Comparison of ENCODE assay signal across 18 mouse cellular contexts in genomic region chr10:59614141-59614540, GRCm38 (mm10). TPM values are rescaled to one million over a fixed set of nuclear protein-coding genes. Genes with fewer than 3 reads are reported as not detected.
DNase-seq lines count a peak whose midpoint lies in the region; ATAC-seq and TF ChIP-seq lines count a peak whose summit lies in the region.
"Had no signal": no experiment of that assay in that cellular context is flagged by ENCODE, and none has a peak within 500 bp of the region (broad histone marks: within the 10 kb centered on the region; RNA-seq: fewer than 3 reads in every experiment).

No protein-coding gene starts in this region.

- peak; percentile 59; the same call in 1 of the 2 replicates for TF ChIP-seq CTCF in cerebellum, adult 2 months (IDR thresholded peaks at IDR 0.05; ENCODE audit: borderline replicate concordance, insufficient read depth, low read depth, low read length)

- intact Hi-C loops in left cerebral cortex, postnatal 4 days (cut with DNase I), result loop anchor here (10.0 kb wide), 2 partner anchors 201 to 251 kb away; no protein-coding TSS in a partner anchor
- intact Hi-C loops in left cerebral cortex, postnatal 36 days (cut with DNase I), result loop anchor here (2.0 to 10.0 kb wide), 2 partner anchors 89 to 251 kb away; partner anchors contain the start of gene Micu1

- no peak for DNase-seq in forebrain, embryonic 11.5 days (ENCODE audit: low spot score)
- peak; percentile 26 for DNase-seq in left cerebral cortex, postnatal 4 days
- no peak for DNase-seq in left cerebral cortex, postnatal 36 days (ENCODE audit: low spot score in 2 of 2)
- peak; percentile 69 to 83 for DNase-seq in cerebellum, adult 2 months
- DNase-seq in testis, postnatal 10 days (ENCODE audit: low spot score), result no peak
- no peak for DNase-seq in kidney, adult 9 months
- DNase-seq: B cell, adult 2 months; embryo, embryonic 11 days; thymus, adult 18-20 months had no signal

- H3K4me1 ChIP-seq in forebrain, embryonic 16.5 days (replicated peaks; ENCODE audit: control insufficient read depth, insufficient read depth, low read length), result peaks cover 21% of the 10 kb centered on the region
- no peaks in the 10 kb centered on the region for H3K4me1 ChIP-seq in forebrain, embryonic 11.5 days (replicated peaks; ENCODE audit: control insufficient read depth, insufficient read depth, low read length)
- H3K4me1 ChIP-seq in cerebellum, adult 2 months (ENCODE audit: control insufficient read depth, insufficient read depth, low read length), result peaks cover 11% of the 10 kb centered on the region; the same call in 1 of the 2 replicates

- H3K27me3 ChIP-seq in forebrain, embryonic 16.5 days (replicated peaks; ENCODE audit: control insufficient read depth, insufficient read depth, low read length), result no peaks in the 10 kb centered on the region
- no peaks in the 10 kb centered on the region for H3K27me3 ChIP-seq in forebrain, embryonic 11.5 days (ENCODE audit: control insufficient read depth, insufficient read depth, low read length)
- no peaks in the 10 kb centered on the region for H3K27me3 ChIP-seq in cerebellum, adult 2 months (ENCODE audit: control insufficient read depth, insufficient read depth, low read length)
- no peaks in the 10 kb centered on the region for H3K27me3 ChIP-seq in myocyte (ENCODE audit: control insufficient read depth, insufficient read depth, insufficient read length)

- WGBS in forebrain, embryonic 16.5 days, result 81% methylated on average over 5 of the region's 5 CpGs
- 87% methylated on average over 5 of the region's 5 CpGs for WGBS in forebrain, embryonic 11.5 days
- 7% methylated on average over 5 of the region's 5 CpGs for WGBS in cerebellum, adult 2 months

- H3K79me2 ChIP-seq in myocyte (ENCODE audit: control insufficient read depth, insufficient read depth), result peaks cover 69% of the 10 kb centered on the region

- H3ac ChIP-seq in myocyte (ENCODE audit: control insufficient read depth, insufficient read length), result no peak overlapping the region

- ATAC-seq in forebrain, embryonic 16.5 days, result no peak
- no peak for ATAC-seq in forebrain, embryonic 11.5 days (replicated peaks; ENCODE audit: low FRiP score)

- no peak overlapping the region for H3K27ac ChIP-seq in forebrain, embryonic 16.5 days (ENCODE audit: low read length)
- H3K27ac ChIP-seq in forebrain, embryonic 11.5 days (ENCODE audit: low read depth, low read length), result no peak overlapping the region
- H3K27ac ChIP-seq in cerebellum, adult 2 months (ENCODE audit: insufficient read depth, low read length), result peak overlapping the region; percentile 21; the same call in 1 of the 2 replicates
- H3K27ac ChIP-seq: liver, embryonic 14.5 days; macrophage had no signal

- H3K9me3 ChIP-seq in forebrain, embryonic 16.5 days (ENCODE audit: control insufficient read depth, low read length), result no peaks in the 10 kb centered on the region
- H3K9me3 ChIP-seq in forebrain, embryonic 11.5 days (ENCODE audit: control insufficient read depth, low read length), result no peaks in the 10 kb centered on the region
- H3K9me3 ChIP-seq: G1E had no signal

- H3K9ac ChIP-seq in forebrain, embryonic 16.5 days (replicated peaks; ENCODE audit: low read depth, low read length), result no peak overlapping the region
- H3K9ac ChIP-seq in forebrain, embryonic 11.5 days (ENCODE audit: low read length), result no peak overlapping the region
- H3K9ac ChIP-seq: liver, embryonic 14.5 days had no signal

- H3K4me2 ChIP-seq in forebrain, embryonic 16.5 days (ENCODE audit: low read length), result peak overlapping the region; percentile 78; the same call in 1 of the 2 replicates
- no peak overlapping the region for H3K4me2 ChIP-seq in forebrain, embryonic 11.5 days (ENCODE audit: low read depth, low read length, severe bottlenecking)
- peak overlapping the region; percentile 92 for H3K4me2 ChIP-seq in myocyte (ENCODE audit: low read depth)

- no peak overlapping the region for H3K4me3 ChIP-seq in forebrain, embryonic 16.5 days (replicated peaks; ENCODE audit: low read length)
- H3K4me3 ChIP-seq in forebrain, embryonic 11.5 days (ENCODE audit: low read depth, low read length), result no peak overlapping the region
- peak overlapping the region; percentile 40 for H3K4me3 ChIP-seq in cerebellum, adult 2 months (replicated peaks; ENCODE audit: insufficient read depth, low read depth, low read length)
- H3K4me3 ChIP-seq in myocyte, result peak overlapping the region; percentile 88

- no peak for TF ChIP-seq POLR2A in cerebellum, adult 2 months (IDR thresholded peaks at IDR 0.05; ENCODE audit: borderline replicate concordance, insufficient read depth, low read length)
- no peak for TF ChIP-seq POLR2A in myocyte (IDR thresholded peaks at IDR 0.05; ENCODE audit: insufficient read length, low read depth)

- H3K36me3 ChIP-seq in forebrain, embryonic 16.5 days (ENCODE audit: control insufficient read depth, insufficient read depth), result no peaks in the 10 kb centered on the region
- no peaks in the 10 kb centered on the region for H3K36me3 ChIP-seq in forebrain, embryonic 11.5 days (ENCODE audit: control insufficient read depth, insufficient read depth, low read length)
- no peaks in the 10 kb centered on the region for H3K36me3 ChIP-seq in myocyte (ENCODE audit: control insufficient read depth, insufficient read depth)
- H3K36me3 ChIP-seq: G1E had no signal

TF ChIP-seq in myocyte, 11 proteins besides CTCF, POLR2A, EP300 and RAD21:
- TF ChIP-seq TCF3 (IDR thresholded peaks at IDR 0.05; ENCODE audit: insufficient read length, low read depth) (no peak), MYOD1 (IDR thresholded peaks at IDR 0.05; ENCODE audit: control insufficient read depth in 1 of 3, insufficient read length in 2 of 3, low read depth in 2 of 3) (peak in 1 of 3 experiments; percentile 2), TCF12 (IDR thresholded peaks at IDR 0.05; ENCODE audit: insufficient read depth, poor library complexity, severe bottlenecking) (no peak)

RNA-seq across cellular contexts. Expression of gene Gm10322, which starts 1.7 kb away (rescaled TPM):
- polyA plus RNA-seq in forebrain, embryonic 16.5 days (2015; fragmentation: Nextera tagmentation; extraction: Ambion mirVana), result not detected in 2 replicates
- not detected in 2 replicates for polyA plus RNA-seq in forebrain, embryonic 11.5 days (2014; fragmentation: Nextera tagmentation; extraction: Ambion mirVana)
- total RNA-seq in left cerebral cortex, postnatal 4 days (2021), result not detected
- total RNA-seq in left cerebral cortex, postnatal 36 days (2021), result not detected
- polyA plus RNA-seq in cerebellum, adult 2 months (2012; rRNA removed), result not detected in 2 replicates
- 0.37 TPM for polyA plus RNA-seq in myocyte (2012; fragmentation: generic; extraction: Trizol)
- total RNA-seq: G1E; hematopoietic stem cell, adult 5-6 weeks had no signal
- polyA plus RNA-seq: G1E; gonadal fat pad, adult 2 months; kidney, embryonic 16.5 days; liver, embryonic 14.5 days; macrophage; spleen, adult 2 months had no signal

RNA-seq across cellular contexts. Expression of gene Mcu, which starts 2.4 kb away (rescaled TPM):
- polyA plus RNA-seq in forebrain, embryonic 16.5 days (2015; fragmentation: Nextera tagmentation; extraction: Ambion mirVana), result 26.3 and 27.3 TPM in 2 replicates
- polyA plus RNA-seq in forebrain, embryonic 11.5 days (2014; fragmentation: Nextera tagmentation; extraction: Ambion mirVana), result 20.8 and 22.3 TPM in 2 replicates
- total RNA-seq in left cerebral cortex, postnatal 4 days (2021), result 10 to 100 TPM; 64.7 to 70.4 TPM
- 10 to 100 TPM; 34.5 to 36.5 TPM for total RNA-seq in left cerebral cortex, postnatal 36 days (2021)
- polyA plus RNA-seq in cerebellum, adult 2 months (2012; rRNA removed), result 32.4 and 34.1 TPM in 2 replicates
- polyA plus RNA-seq in myocyte (2012; fragmentation: generic; extraction: Trizol), result 82.9 TPM

Comparison
In these comparisons a context has a peak if more than half of its experiments do, and no peak if none do; other contexts are left out.
1. DNase-seq: peak in left cerebral cortex, postnatal 4 days (single experiment) and cerebellum, adult 2 months (2 of 2); none in forebrain, embryonic 11.5 days (single experiment), left cerebral cortex, postnatal 36 days (0 of 2), testis, postnatal 10 days (single experiment) and kidney, adult 9 months (single experiment).
2. H3K4me3 ChIP-seq: peak in cerebellum, adult 2 months (single experiment) and myocyte (single experiment); none in forebrain, embryonic 16.5 days (single experiment) and forebrain, embryonic 11.5 days (single experiment).